Mouse (Mus musculus) gastrocnemius, postnatal 36 days (tissue): ENCODE measurements around the gene Cdk1. TPM values are rescaled to one million over a fixed set of nuclear protein-coding genes. Genes with fewer than 3 reads are reported as not detected.
A peak's percentile ranks its signal among the peaks of the same experiment; 100 is the strongest.
"Not testable (repeated sequence)": the region's sequence is repeated elsewhere in the genome, so short reads cannot be mapped to it uniquely, and the experiment has no call there.

Experiments
- DNase-seq, 2 experiments: peaks; one replicate each; pipeline ENCODE4 v3.0.0; 2022
- intact Hi-C: fragments of 180-260 bp; cut with DNase I; formaldehyde crosslinking; loops from one replicate; pipeline ENCODE4 v1.15.1; 2025
- long read RNA-seq, 2 experiments: library from polyadenylated mRNA; stranded (forward); transcript quantifications; one replicate each; pipeline ENCODE4 v2.0.0; 2021
- total RNA-seq, 2 experiments: library from RNA; stranded (reverse); gene quantifications; 2 replicates each; pipeline ENCODE4 v1.2.3; 2021

Cdk1 gene
- total RNA-seq, result 1 to 10 TPM in 1 of 2 experiments, under 1 TPM in 1; 0.86 to 1.6 TPM
- long read RNA-seq, experiment 1, result 0 reads
- long read RNA-seq, experiment 2, result 0 reads

DNA sequence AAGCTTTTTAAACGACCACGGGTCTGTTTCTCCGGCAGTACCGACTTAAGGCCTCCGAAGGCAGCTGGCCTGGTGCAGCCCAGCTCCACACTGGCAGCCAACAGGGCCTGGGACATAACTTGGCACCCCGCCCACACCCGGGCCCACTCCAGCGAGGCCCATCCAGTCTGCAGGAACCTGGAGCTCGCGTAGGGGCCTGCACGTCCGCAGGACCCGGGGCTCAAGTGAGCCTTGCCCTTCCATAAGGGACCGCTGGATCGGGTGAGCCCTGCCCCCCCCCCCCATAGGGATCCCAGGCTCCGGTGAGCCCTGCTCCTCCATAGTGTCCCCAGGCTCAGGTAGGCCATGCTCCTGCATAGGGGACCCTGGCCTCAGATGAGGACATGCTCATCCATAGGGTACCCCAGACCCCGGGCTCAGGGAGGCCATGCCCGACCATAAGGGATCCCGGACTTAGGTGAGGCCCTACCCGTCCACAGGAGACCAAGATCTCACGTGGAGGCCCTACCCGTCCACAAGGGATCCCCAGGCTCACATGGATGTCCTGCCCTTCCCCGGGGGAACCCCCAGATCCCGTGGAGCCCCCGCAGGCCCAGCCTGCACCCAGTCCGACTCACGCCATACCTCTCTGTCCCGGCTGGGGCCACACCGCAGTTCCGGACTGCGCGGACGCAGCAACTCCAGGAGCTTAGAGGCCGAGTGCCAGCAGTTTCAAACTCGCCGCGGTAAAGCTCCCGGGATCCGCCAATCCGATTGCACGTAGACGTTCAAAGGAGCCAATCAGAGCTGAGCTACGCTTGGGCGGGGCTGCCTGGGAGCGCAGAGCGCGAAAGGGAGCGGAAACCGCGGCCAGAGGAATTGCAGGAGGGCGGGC lies at the start of gene Cdk1:
TSS of gene Cdk1 (minus strand) at position 727 of the 874 bp plus-strand sequence.
- peak; percentile 93 to 95 for DNase-seq
- intact Hi-C loops, result no loop called here

DNA sequence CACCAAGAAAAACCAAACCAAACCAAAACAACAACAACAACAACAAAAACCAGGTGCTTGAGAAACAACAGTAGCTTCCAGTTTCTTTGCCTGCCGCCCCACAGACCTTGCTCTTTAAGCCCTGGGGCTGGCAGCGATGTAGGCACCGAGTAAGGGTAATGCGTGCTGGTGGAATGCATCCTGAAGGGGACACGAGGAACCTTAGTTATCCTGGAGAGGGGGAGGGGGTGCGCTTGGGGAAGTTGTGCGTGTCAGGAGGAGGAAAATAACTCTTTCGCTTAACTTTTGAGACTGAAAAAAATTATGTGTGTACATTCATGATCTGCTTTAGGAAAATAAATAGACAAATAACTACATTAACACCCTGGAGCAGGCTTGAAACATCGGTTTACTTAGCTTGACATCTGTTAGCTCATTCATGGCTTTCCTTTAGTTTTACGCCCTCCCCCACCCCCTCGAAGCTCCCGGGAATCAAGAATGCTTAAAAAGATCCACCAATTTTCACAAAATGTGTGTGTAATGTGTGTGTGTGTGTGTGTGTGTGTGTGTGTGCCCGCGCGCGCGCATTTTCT lies 47.2 kb upstream of the Cdk1 start:
- no peak for DNase-seq

DNA sequence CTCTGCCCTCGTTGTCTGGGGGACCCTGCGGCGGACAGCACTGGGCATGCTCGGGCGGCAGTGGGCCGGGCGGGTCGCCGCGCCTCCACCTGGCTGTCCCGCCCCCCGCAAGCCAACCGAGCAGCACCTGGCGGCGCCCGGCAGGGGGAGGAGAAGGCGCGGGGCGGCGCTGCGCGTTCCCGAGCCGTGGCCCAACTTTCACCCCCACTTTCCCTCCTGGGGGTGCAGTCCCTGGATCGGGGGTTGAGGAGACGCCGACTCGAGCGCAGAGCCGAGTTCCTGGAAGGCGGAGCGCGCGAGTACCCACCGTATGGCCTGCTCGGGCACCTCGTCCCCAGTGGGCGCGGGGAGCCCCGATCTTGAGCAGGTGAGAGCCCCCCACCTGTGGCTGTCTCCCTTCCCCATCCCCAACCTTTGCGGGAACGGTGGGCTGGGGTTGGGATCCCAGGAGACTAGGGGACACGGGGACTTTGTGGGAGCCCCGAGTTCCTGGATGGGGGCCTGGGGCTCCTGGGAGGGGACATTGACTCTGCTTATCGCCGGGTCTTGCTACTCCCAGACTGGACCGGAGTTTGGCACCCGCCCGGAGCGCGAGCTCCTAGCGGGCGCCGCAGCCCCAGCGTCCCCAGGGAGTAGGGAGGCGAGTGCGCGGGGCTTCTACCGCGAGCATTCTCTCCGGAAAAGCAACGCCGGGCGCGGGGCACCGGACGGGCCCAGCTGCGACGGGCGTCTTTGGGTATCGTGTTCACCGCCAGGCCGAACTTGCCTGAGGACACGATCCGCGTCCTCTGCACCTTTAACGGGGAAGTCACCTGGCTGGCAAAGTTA lies 46.2 kb upstream of the Cdk1 start, which contains the start of gene Ank3:
TSS of gene Ank3 (plus strand) at position 11 of the 828 bp plus-strand sequence.
- intact Hi-C loops, result no loop called here
- DNase-seq, result no peak

More for the DNA sequence above, 47.2 kb upstream of the Cdk1 start:
- intact Hi-C loops, result no loop called here

DNA sequence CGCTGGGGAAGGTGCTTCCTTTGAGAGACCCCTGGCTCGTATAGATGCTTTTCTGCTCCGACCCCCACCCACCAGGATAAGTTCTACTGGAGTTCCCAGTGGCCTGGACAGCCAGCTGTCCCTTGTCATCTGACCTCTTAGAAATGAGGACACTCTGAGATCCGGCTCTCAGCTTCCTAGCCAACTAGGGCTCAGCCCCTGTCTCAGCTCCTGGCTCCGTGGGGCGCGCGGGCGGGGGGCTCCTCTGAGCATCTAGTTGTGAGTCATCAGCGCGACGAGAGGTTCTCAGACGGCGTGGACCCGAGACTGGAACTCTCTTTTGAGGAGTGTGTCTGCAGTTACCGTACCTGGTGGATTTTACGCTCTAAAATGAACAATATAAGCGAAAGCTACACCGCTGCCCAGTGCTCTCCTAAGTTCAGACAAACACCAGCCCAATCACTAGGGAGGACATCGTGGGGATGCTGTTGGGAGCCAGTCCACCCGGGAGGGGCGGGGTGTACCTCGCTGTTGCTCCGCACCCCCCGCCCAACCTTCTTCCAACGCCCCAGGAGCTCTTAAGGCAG lies 45.5 kb upstream of the Cdk1 start:
- intact Hi-C loops, result no loop called here
- no peak for DNase-seq

DNA sequence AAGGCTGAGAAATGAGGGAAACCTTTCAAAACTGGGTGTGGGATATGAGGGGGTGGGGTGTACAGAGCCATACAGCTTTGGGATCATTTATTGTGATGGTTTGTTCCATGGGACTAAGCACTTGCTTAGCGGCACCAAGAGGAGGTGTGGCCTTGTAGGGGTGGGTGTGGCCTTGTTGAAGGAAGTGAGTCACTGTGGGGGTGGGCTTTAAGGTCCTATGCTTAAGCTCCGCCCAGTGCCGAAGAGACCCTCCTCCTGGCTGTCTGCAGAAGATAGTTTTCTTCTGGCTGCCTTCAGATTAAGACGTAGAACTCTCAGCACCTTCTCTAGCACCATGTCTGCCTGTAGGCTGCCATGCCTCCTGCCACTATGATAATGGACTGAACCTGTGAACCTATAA lies 36.8 kb upstream of the Cdk1 start:
- no peak for DNase-seq
- intact Hi-C loops, result no loop called here

DNA sequence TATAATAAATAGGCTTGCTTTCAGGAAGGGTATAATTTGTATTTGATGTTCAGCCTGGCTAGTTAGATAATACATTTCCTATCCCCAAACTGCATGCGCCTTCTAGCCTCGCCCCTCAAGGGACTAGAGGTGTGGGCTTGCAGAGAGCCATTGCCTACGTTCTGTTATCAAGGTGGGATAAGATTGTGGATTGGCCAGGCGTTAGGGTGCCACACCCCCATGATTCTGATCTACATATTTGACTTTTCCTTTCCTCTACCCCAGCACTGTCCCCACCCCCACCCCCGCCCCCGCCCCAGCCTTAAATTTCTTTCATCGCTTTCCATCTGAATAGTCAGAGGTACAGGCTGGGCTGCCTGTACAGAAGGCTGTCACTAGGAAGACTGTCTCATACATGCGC lies 34.0 kb upstream of the Cdk1 start:
- intact Hi-C loops, result no loop called here
- DNase-seq, result no peak

DNA sequence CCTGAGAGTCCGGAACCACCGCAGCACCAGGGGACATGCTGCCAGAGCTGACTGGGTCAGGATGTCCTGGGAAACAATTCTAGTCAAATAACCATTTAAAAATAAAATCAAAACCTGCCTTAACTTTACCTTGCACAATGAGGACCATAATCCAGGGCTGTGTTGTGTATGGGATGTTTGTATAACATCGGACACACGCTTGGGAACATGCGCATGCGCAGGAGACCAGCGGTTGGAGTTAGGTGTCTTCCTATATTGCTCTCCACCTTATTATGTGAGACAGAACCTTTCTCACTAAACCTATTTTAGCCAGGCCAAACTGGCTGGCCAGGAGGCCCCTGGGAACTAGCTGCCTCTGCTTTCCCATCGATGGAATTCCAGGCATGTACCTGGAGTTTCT lies 32.4 kb upstream of the Cdk1 start:
- DNase-seq, result no peak
- intact Hi-C loops, result no loop called here

DNA sequence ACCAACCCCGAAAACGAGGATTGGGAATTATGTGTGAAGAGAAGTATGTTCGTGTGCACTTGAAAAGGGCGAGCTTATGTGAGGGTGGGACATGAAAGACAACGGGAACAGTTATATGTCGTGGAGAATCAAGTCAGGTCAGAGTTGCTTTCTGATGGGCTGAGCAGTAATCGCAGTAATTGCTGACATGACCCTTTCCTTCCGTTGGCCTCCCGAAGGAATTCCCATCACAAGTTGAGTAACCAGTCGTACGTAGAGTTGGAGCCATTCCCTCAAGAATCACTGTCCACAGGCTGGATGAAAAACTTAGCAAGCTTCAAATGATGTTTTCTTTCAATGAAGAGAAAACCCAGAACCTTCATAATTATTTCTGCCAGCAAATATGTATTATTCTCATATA lies 31.9 kb upstream of the Cdk1 start:
- intact Hi-C loops, result no loop called here
- DNase-seq, result no peak

DNA sequence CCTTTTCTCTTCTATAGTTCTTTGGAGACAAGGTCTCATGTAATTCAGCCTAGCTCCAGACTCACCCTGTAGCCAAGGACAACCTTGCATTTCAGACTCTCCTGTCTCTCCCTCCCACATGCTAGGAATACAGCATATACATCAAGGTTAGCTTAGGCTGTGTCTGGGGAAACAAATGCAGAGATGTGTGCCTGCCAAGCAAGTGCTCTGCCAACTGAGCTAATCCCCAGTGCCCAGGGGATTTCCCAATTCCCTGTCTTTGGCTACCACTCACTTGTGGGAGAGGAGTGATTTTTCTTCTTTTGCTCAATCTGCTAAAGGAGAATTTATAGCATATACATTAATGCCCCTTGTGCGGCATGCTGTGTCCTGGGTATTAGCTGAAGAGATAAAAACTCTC lies 30.4 kb upstream of the Cdk1 start:
- intact Hi-C loops, result no loop called here
- DNase-seq, result no peak

DNA sequence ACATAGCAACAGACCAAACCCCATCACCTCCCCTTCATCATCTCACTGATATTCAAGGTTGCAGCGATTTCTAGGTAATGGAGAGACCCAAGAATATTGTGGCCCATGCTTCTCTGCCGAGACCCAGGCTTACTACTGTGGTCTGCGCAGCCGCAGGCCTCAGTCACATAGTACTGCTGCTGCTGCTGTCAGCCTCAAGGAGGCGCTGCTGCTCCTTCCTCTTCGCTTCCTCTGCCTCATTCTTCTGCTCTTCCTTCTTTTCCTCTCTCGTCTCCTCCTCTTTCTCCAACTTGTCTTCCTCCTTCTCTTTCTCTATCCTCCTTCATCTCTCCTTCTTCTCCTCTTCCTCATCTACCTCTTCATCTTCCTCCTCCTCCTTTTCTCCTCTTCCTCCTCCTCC lies 22.4 kb upstream of the Cdk1 start:
- DNase-seq, result no peak
- intact Hi-C loops, result no loop called here

DNA sequence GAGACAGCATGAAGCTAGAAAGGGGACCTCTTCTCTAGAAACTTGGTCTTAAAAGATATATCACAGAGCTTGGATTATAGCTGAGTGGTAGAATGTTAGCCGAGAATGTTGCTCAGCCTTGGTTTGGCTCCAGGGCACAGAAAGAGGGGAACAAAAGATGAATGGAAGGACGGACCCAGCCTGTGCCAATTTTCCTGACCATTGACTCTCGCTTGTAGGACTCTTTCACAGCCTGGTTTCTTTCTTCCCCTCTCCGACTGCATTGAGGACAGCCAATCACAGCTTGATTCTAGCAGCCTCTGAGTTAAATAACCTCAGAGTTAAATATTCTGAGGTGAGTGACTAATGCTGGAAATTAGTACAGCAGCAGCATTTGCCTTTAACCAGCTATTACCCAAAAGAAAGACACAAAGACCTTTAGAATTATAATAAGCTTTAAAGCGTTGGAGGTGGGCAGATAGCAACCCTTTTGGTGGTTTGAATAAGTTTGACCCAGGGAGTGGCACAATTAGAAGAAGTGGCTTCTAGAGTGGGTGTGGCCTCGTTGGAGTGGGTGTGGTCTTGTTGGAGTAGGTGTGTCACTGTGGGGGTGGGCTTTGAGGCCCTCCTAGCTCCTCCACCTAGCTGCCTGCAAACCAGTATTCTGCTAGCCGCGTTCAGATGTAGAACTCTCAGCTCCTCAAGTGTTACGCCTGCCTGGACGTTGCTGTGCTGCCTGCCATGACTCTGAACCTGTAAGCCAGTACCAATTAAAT lies 21.2 kb upstream of the Cdk1 start:
- no peak for DNase-seq
- intact Hi-C loops, result no loop called here

DNA sequence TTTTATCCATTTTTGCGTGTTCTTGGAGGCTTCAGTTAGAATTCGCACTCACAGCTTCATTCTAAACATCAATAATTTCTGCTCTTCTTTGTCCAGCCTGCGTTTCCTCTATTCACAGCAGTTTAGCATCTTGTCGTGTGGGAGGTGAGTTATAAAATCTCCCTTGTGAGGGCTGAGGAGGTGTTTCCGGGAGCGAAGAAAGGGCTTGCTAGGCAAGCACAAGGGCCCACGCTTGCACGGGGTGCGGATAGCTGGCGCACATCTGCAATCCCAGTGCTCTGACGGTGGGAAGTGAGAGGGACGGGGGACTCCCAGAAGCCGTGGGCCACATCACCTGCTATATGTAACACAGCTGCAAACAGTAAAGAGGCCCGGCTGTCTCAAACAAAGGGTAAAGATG lies 19.3 kb upstream of the Cdk1 start:
- intact Hi-C loops, result no loop called here
- no peak for DNase-seq

DNA sequence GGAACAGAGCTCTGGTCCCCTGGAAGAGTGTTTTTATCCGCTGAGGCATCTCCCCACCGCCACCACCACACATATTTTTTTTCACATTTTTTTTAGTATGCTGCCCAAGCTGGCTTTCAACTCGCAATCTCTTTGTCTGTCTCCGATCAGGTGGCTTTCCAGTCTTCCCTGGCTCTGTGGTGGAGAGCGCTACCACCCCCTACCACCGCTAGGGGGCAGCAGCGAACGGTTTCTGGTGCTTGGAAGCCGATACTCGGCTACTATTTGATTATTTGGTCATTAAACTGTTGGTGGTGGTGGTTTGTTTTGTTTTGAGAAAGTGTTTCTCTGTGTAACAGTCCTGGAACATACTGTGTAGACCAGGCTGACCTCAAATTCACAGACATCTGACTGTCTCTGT lies 18.7 kb upstream of the Cdk1 start:
- intact Hi-C loops, result no loop called here
- no peak for DNase-seq

DNA sequence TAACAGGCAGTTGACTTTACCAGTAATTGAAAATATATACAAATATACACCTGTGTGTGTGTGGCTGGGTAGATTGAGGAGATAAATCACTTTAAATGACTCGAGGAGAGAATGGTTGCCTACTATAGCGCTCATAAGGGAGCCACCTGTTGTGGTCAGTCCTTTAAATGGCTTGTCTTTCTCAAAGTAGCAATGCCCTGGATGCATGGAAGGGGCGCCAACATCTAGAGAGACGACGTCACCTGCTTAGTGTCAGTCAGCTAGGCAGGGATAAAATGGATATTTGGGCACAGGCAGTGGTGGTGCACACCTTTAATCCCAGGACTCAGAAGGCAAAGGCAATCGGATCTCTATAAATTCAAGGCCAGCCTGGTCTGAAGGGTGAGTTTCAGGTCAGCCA lies 16.6 kb upstream of the Cdk1 start:
- intact Hi-C loops, result no loop called here
- DNase-seq, result no peak

DNA sequence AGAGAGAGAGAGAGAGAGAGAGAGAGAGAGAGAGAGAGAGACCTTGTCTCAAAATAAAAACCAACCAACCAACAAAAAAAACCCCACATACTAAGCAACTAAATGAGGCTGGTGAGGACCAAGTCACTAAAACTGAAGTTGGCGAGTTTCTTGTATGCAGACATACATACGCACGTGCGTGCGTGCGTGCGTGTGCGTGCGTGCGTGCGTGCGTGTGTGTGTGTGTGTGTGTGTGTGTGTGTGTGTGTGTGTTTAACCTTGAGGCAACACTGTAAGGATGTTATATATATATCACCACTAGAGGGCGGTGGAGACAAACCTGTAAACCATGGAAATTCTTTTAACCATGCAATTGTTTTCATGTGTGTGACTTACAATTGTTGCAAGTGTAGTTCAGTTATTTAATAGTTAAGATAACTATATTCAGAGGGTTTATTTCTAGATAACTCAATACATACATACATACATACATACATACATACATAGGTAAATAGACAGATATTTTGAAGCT lies 14.2 kb upstream of the Cdk1 start:
- no peak for DNase-seq
- intact Hi-C loops, result no loop called here

DNA sequence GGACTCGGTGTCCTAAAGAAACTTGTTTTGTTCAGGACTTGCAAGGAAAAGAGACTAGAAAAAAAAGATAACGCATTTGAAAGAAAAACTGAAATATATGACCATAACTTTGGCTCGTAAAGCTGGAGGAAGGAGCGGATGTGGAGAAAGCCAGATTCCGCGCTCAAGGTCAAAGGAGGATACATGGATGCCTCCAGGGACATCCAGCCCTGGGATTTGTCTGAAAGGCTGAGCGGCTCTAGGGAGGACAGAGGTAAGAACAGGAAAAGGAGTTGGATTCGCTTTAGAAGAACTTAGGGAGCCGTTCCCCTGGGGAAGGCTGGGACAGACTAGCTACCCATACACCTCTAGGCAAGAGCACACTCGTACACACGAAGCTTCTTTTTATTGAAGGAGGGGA lies 13.5 kb upstream of the Cdk1 start:
- intact Hi-C loops, result no loop called here
- DNase-seq, result no peak

DNA sequence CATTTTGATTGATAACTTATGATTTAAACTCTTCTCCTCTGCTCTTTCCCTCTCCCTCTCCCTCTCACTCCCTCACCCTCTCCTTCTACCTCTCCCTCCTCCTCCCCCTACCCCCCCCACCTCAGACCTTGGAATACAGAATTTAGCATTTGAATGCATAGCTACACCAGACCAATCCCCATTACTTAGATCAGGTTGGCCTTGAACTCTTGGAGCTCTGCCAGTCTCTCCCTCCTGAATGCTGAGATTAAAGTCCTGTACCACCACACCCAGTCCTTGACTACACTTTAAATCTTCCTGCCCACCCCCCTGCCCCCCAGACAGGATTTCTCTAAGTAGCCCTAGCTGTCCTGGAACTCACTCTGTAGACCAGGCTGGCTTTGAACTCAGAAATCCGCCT lies 6.9 kb upstream of the Cdk1 start:
- intact Hi-C loops, result no loop called here
- DNase-seq, result no peak

DNA sequence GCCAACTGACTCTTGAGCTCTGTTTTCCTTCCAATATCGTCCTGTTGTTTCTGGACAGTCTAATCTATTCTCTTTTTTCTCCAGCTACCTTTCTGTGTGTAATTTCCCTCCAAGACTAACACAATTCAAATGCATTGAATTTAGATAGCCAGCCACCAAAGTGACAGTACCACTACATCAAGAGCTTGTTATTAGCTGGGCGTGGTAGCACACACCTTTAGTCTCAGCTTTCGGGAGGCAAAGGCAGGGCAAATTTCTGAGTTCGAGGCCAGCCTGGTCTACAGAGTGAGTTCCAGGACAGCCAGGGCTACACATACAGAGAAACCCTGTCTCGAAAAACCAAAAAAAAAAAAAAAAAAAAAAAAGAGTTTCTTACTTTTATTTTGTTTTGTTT lies 345 bp upstream of the Cdk1 start:
- DNase-seq, intact Hi-C loops: not testable (repeated sequence)

DNA sequence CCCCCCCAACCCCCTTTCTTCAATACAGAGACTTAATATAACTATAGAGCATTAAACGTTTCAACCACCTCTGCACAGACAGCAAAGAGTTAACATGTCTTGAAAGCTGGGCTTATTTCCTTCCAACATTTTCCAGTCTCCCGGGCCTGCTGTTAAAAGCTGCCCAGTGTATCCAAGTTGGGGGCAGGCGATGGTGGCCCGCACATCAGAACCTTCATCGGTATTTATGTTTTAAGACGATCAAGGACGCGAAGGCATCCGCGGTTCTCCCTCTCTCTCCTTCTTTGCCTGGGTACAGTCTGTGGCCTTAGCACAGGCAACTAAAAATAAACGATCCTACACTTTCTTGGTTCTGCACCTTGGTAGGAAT lies 911 bp downstream of the Cdk1 start:
- DNase-seq, result no peak
- intact Hi-C loops, result no loop called here
